Mouse (Mus musculus): Measurements from ENCODE around the gene Ddah1. TPM values are rescaled to one million over a fixed set of nuclear protein-coding genes. Genes with fewer than 3 reads are reported as not detected.

Ddah1 gene
- total and polyA plus RNA-seq, 3 experiments: 4.5 to 5.9 (median 5.4) TPM

GRCm38 (mm10) chr3:145827191-145828045 lies 68.9 kb downstream of the Ddah1 start:
- WGBS: 50% methylated on average over 18 of the region's 18 CpGs
- peak overlapping the region; percentile 33 for H3K4me3 ChIP-seq

GRCm38 (mm10) chr3:145828906-145829305 lies 70.4 kb downstream of the Ddah1 start:
- WGBS: 74% methylated on average over 5 of the region's 5 CpGs
- no peak overlapping the region for H3K27ac ChIP-seq
- H3K9ac ChIP-seq (ENCODE audit: low read depth, low read length): no peak overlapping the region
- H3K27me3 ChIP-seq (ENCODE audit: control insufficient read depth, insufficient read depth, low read length): no peaks in the 10 kb centered on the region
- intact Hi-C loops (cut with DNase I): no loop called here
- TF ChIP-seq CTCF (IDR thresholded peaks at IDR 0.05) (no peak), EP300 (IDR thresholded peaks at IDR 0.05; ENCODE audit: insufficient read depth, low read depth, low read length) (no peak), POLR2A (IDR thresholded peaks at IDR 0.05; ENCODE audit: insufficient read depth, low read depth, low read length) (no peak)
- H3K36me3 ChIP-seq (ENCODE audit: control insufficient read depth, insufficient read depth, low read length): no peaks in the 10 kb centered on the region
- DNase-seq: no peak
- H3K79me2 ChIP-seq (replicated peaks; ENCODE audit: control insufficient read depth, insufficient read depth, low read length): no peaks in the 10 kb centered on the region
- no peak overlapping the region for H3K4me3 ChIP-seq
- H3K4me1 ChIP-seq (ENCODE audit: control insufficient read depth, insufficient read depth, low read length): peaks cover 2% of the 10 kb centered on the region

More at GRCm38 (mm10) chr3:145827191-145828045, 68.9 kb downstream of the Ddah1 start:
- peaks cover 2% of the 10 kb centered on the region for H3K4me1 ChIP-seq (ENCODE audit: control insufficient read depth, insufficient read depth, low read length)
- H3K9ac ChIP-seq (ENCODE audit: low read depth, low read length): no peak overlapping the region; the same call in 1 of the 2 replicates
- intact Hi-C loops (cut with DNase I): no loop called here
- TF ChIP-seq EP300 (IDR thresholded peaks at IDR 0.05; ENCODE audit: insufficient read depth, low read depth, low read length) (no peak), CTCF (IDR thresholded peaks at IDR 0.05) (no peak), POLR2A (IDR thresholded peaks at IDR 0.05; ENCODE audit: insufficient read depth, low read depth, low read length) (no peak)
- H3K27me3 ChIP-seq (ENCODE audit: control insufficient read depth, insufficient read depth, low read length): no peaks in the 10 kb centered on the region
- no peaks in the 10 kb centered on the region for H3K36me3 ChIP-seq (ENCODE audit: control insufficient read depth, insufficient read depth, low read length)
- H3K27ac ChIP-seq: peak overlapping the region; percentile 37
- H3K79me2 ChIP-seq (replicated peaks; ENCODE audit: control insufficient read depth, insufficient read depth, low read length): no peaks in the 10 kb centered on the region
- peak; percentile 30 to 32 for DNase-seq

GRCm38 (mm10) chr3:145833948-145834538 lies 75.6 kb downstream of the Ddah1 start:
- no peak overlapping the region for H3K4me3 ChIP-seq
- no peaks in the 10 kb centered on the region for H3K4me1 ChIP-seq (ENCODE audit: control insufficient read depth, insufficient read depth, low read length)
- no peaks in the 10 kb centered on the region for H3K36me3 ChIP-seq (ENCODE audit: control insufficient read depth, insufficient read depth, low read length)
- intact Hi-C loops (cut with DNase I): no loop called here
- DNase-seq: peak in 1 of 2 experiments; percentile 31
- H3K27me3 ChIP-seq (ENCODE audit: control insufficient read depth, insufficient read depth, low read length): no peaks in the 10 kb centered on the region
- 28% methylated on average over 8 of the region's 8 CpGs for WGBS
- TF ChIP-seq CTCF (IDR thresholded peaks at IDR 0.05) (no peak), POLR2A (IDR thresholded peaks at IDR 0.05; ENCODE audit: insufficient read depth, low read depth, low read length) (no peak), EP300 (IDR thresholded peaks at IDR 0.05; ENCODE audit: insufficient read depth, low read depth, low read length) (no peak)
- no peaks in the 10 kb centered on the region for H3K79me2 ChIP-seq (replicated peaks; ENCODE audit: control insufficient read depth, insufficient read depth, low read length)
- no peak overlapping the region; the same call in 1 of the 2 replicates for H3K27ac ChIP-seq
- H3K9ac ChIP-seq (ENCODE audit: low read depth, low read length): no peak overlapping the region

GRCm38 (mm10) chr3:145838281-145838680 lies 79.8 kb downstream of the Ddah1 start:
- no peak for TF ChIP-seq CTCF (IDR thresholded peaks at IDR 0.05)
- no peak for TF ChIP-seq EP300 (IDR thresholded peaks at IDR 0.05; ENCODE audit: insufficient read depth, low read depth, low read length)
- TF ChIP-seq POLR2A (IDR thresholded peaks at IDR 0.05; ENCODE audit: insufficient read depth, low read depth, low read length): no peak
- H3K36me3 ChIP-seq (ENCODE audit: control insufficient read depth, insufficient read depth, low read length): no peaks in the 10 kb centered on the region
- no peaks in the 10 kb centered on the region for H3K4me1 ChIP-seq (ENCODE audit: control insufficient read depth, insufficient read depth, low read length)
- H3K27ac ChIP-seq: no peak overlapping the region
- H3K4me3 ChIP-seq: no peak overlapping the region
- no peak overlapping the region for H3K9ac ChIP-seq (ENCODE audit: low read depth, low read length)
- H3K79me2 ChIP-seq (replicated peaks; ENCODE audit: control insufficient read depth, insufficient read depth, low read length): no peaks in the 10 kb centered on the region
- no peak for DNase-seq
- H3K27me3 ChIP-seq (ENCODE audit: control insufficient read depth, insufficient read depth, low read length): no peaks in the 10 kb centered on the region
- intact Hi-C loops (cut with DNase I): no loop called here

GRCm38 (mm10) chr3:145841961-145842710 lies 83.7 kb downstream of the Ddah1 start:
- intact Hi-C loops (cut with DNase I): no loop called here
- no peak for DNase-seq
- Histone ChIP-seq H3K27ac (no peak overlapping the region), H3K27me3 (ENCODE audit: control insufficient read depth, insufficient read depth, low read length) (no peaks in the 10 kb centered on the region), H3K9ac (ENCODE audit: low read depth, low read length) (no peak overlapping the region), H3K4me3 (no peak overlapping the region), H3K36me3 (ENCODE audit: control insufficient read depth, insufficient read depth, low read length) (no peaks in the 10 kb centered on the region), H3K4me1 (ENCODE audit: control insufficient read depth, insufficient read depth, low read length) (no peaks in the 10 kb centered on the region), H3K79me2 (replicated peaks; ENCODE audit: control insufficient read depth, insufficient read depth, low read length) (no peaks in the 10 kb centered on the region)
- WGBS: 83% methylated on average over 12 of the region's 12 CpGs
- TF ChIP-seq CTCF (IDR thresholded peaks at IDR 0.05) (no peak), EP300 (IDR thresholded peaks at IDR 0.05; ENCODE audit: insufficient read depth, low read depth, low read length) (no peak), POLR2A (IDR thresholded peaks at IDR 0.05; ENCODE audit: insufficient read depth, low read depth, low read length) (no peak)
